Mouse (Mus musculus): ENCODE measurements around the gene Rab11fip5.

The Rab11fip5 gene

DNA sequence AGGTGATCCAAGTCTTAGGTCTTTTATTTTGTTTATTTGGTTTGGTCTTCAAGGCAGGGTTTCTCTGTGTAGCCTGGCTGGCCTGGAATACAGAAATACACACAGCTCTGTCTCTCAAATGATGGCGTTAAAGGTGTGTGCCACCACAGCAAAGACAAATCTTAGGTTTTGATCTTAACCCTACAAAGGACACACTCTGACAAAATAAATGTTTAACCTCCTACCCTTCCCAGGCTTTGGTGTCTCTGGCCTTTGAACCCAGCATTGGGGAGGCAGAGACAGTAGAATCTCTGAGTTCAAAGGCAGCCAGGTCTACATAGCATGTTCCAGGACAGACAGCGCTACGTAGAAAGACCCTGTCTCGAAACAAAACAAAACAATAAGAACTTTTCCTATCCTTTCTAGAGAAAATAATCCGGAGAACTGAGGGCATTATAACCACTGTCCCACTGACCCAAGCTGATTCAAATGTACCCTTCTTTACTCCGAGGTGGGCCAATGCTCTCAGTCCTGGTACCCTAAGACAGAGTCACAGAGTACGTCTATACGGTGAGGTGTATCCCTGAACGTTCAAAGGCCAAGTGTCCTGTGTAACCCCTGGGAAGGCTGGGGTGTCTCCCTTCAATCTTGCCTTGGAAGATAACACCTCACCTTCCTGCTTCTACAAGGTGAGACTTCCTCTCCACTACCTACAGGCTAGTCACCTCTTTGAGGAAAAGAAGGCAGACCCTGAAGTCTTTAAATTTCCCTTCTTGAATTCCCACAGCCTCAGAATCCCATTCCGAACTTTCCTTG is 1.2 kb downstream of the Rab11fip5 start:
- no peak for DNase-seq (ENCODE audit: low spot score)

DNA sequence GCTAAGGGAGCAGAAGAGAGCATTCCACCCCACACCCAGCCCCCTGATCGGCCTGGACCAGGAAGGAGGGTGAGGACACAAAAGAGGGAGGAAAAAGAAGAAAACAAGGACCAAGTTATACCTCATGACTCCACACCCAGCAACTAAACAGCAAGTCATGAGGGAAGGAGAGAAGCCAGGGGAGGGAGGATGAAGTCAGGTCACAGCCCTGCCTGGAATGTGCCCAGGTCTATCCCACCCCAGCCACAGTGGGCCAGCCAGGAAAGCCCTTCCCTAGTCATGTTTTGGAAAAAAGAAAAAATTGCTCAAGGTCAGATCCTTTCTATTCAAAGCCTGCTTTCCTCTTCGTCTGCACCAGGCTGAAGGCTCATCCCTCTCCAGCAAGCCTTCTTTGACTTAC is 1.9 kb downstream of the Rab11fip5 start:
- no peak for DNase-seq (ENCODE audit: low spot score)

DNA sequence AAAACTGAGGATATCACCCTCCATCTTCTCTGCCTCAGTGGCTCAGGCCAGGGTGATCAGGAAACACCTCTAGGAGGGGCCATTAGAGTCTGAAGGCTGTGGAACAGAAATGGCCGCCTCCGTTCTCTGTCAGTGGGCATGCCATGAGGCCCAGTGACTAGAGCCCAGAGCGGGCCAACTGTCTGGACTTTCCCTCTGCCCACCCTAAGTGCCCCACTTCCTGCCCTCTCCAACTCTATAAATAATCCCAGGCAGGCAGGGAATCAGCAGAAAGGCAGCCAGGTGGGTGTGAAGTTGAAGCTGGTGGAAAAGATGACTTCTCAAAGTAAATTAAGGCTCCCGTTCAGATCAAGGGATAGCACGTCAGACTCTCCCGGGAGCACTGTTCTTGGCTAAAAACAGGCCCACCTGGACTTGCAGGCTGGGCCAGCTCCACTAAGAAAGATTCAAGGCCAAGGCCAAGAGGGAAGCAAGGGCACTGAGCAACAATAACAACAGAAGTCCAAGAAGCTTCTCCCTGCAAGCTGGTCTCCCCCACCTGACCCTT is 2.5 kb downstream of the Rab11fip5 start:
- DNase-seq (ENCODE audit: low spot score): no peak

DNA sequence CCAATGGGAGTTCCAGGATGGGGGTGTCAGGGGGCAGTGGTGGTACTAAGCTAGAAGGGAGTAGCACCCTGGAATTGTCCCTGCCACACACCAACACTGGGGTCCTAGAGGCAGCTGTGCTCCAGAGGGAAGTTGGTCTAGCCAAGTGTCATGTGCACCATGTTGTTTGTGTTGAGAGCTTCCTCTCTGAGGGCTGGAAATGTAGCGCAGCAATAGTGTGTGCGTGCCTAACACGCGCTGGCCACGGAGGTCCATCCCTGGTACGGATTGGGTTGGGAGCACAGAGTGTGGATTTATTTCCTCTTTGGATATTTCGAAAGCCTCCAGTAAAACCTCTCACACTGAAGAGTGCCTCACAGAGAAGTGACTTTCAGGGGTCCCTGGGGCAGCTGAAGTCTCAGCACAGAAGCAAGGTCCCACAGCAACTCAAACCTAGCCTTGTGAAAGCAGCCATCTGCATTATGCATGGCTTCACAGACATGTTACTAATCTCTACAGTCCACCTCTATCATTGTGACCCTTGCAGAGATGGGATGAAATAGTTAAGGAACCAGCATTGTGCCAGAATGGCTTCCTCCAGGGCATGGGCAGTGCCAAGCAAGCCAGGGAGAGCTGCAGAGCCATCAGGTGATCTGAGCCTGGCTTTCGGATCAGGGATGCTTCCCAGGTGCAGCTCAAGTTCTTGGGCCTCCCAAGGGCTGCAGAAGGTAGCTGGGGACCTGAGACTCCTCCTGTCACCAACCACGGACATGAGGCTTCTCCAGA is 3.6 kb downstream of the Rab11fip5 start:
- DNase-seq (ENCODE audit: low spot score): no peak

DNA sequence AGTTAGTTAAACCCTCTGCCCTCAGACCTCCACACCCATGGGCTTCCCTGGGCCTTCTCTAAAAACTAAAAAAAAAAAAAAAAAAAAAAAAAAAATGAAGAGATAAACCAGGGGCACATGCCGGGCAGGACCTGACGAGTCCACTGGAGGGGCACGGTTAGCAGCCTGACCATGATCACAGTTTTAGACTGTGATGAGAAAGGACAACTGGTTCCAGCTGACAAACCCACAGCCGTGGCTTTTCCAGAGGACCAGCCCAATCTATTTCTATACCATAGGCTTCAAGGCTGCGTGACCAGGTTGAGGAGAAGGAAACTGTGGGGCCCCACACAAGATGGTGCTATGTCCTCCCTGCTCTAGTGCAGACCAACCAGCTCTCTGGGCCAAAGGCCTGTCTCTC is 4.4 kb downstream of the Rab11fip5 start:
- DNase-seq (ENCODE audit: low spot score): no peak

DNA sequence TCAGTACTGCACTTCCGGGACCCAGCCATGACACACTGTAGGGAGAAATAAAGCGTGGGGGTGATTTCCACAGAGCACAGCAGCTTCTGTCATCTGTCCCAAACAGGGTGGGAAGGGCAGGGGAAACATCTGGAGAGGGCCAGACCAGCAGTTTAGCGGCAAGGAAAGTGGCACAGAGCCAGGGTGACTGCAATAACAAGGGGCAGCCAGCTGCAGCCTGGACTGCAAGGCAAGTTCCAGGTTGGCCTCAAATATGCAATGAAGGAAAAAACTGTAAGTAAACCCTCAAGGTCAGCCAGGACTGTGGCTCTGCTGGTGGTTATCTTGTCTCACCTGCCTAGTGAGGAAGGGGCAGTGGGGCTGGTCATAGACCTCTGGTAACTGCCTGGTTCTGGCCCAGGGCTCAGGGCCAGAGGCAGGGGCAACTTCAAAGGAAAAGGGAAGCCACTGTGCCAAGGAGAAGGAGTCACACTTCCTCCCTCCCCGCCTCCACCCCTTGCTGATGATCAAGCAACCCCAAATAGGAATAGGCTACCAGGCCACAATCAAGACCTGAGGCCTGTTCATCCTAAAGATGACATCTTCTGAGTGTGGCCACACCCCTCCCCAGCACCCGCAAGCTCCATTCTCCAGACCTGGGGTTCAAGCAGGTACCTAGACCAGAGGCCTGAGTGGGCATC is 5.1 kb downstream of the Rab11fip5 start:
- peak; percentile 67 for DNase-seq (ENCODE audit: low spot score)

DNA sequence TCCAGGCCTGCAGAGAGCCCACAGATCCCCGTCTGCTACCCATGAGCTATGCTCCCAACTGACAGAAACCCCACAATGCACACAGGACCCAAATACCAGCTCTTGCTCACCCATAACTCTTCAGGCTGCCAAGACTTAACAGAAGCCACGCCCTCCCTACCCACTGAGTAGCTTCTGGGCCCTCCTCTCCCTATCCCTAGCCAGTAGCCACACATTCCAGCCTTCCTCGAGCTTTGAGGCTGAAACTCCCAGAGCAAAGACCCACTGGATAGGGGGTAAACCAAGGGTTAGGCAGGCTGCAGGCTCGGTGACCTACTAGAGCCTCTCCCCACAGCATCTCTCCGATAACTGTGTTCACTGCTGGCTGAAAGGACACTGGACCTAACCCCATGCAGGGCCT is 5.7 kb downstream of the Rab11fip5 start:
- no peak for DNase-seq (ENCODE audit: low spot score)

GRCm38 (mm10) chr6:85368166-85368565 is 6.3 kb downstream of the Rab11fip5 start:
- DNase-seq (ENCODE audit: low spot score): no peak

GRCm38 (mm10) chr6:85366387-85366786 is 8.0 kb downstream of the Rab11fip5 start:
- DNase-seq (ENCODE audit: low spot score): no peak

- no peak for DNase-seq (ENCODE audit: low spot score)
These were observed 10.0 kb downstream of the Rab11fip5 start for GRCm38 (mm10) chr6:85364439-85364838.

DNA sequence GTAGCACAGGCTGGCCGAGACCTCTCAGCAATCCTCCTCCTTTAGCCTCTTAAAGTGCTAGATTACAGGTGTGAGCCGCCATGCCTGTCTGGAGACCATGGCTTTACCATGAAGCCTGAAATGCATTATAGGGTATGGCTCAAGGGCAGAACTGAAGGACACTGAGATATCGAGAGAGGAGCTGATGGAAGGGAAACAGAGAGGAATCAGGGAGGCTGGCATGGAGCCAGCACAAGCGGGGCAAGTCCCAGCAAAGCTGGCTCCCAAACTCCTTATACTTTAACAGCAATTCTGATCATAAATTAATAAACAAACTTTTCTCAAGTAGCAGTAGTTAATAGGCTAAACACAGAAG is 10.6 kb downstream of the Rab11fip5 start:
- DNase-seq (ENCODE audit: low spot score): no peak

GRCm38 (mm10) chr6:85363231-85363905 is 11.1 kb downstream of the Rab11fip5 start:
- DNase-seq (ENCODE audit: low spot score): no peak

GRCm38 (mm10) chr6:85362610-85363009 is 11.8 kb downstream of the Rab11fip5 start:
- DNase-seq (ENCODE audit: low spot score): no peak

GRCm38 (mm10) chr6:85360311-85360710 is 14.1 kb downstream of the Rab11fip5 start:
- no peak for DNase-seq (ENCODE audit: low spot score)

- DNase-seq (ENCODE audit: low spot score): no peak
These were observed 15.6 kb downstream of the Rab11fip5 start for GRCm38 (mm10) chr6:85358877-85359276.

- DNase-seq (ENCODE audit: low spot score): no peak
These were observed 17.6 kb downstream of the Rab11fip5 start for GRCm38 (mm10) chr6:85356682-85357465.

DNA sequence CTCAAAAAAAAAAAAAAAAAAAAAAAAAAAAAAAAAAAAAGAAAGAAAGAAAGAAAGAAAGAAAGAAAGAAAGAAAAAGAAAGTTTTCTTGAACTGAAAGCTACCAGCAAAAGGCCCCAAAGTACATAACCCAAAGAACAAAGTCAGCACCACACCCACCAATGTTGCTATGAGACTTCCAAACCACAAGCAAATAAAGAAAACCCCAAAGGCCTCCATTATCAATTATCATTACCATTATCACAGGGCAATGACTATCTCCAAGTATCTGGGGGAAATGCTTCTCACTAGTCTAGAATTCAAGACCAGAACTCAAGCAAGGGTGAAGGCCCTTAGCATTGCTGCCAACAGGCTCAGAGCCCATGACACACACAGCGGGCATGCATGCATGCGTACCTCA is 18.7 kb downstream of the Rab11fip5 start:
- DNase-seq (ENCODE audit: low spot score): no peak

DNA sequence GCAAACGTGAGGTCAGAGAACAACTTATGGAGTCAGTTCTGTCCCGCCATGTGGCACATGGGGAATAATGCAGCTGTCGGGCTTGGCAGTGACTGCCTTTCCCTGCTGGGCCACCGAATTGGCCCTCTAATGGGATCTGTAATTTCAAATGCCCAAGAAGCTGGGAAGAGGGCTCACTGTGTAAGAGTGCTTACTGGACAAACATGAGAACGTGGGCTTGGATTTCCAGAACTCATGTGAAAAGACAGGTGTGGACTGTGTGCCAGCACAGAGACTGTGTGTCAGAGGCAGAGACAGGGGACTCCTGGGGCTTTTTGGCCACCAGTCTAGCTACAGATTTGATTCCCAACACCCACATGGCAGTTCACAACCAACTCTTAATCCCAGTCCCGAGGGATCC is 19.7 kb downstream of the Rab11fip5 start:
- no peak for DNase-seq (ENCODE audit: low spot score)

GRCm38 (mm10) chr6:85353706-85354105 is 20.7 kb downstream of the Rab11fip5 start:
- DNase-seq (ENCODE audit: low spot score): no peak

- no peak for DNase-seq (ENCODE audit: low spot score)
These were observed 24.3 kb downstream of the Rab11fip5 start for GRCm38 (mm10) chr6:85350157-85350556.

- peak; percentile 70 for DNase-seq (ENCODE audit: low spot score)
These were observed 25.2 kb downstream of the Rab11fip5 start for GRCm38 (mm10) chr6:85349246-85349645.
